Mouse (Mus musculus): Measurements from ENCODE around the gene Ppip5k1. TPM values are rescaled to one million over a fixed set of nuclear protein-coding genes. Genes with fewer than 3 reads are reported as not detected.
A peak's percentile ranks its signal among the peaks of the same experiment; 100 is the strongest.
"Not testable (repeated sequence)": the region's sequence is repeated elsewhere in the genome, so short reads cannot be mapped to it uniquely, and the experiment has no call there.

Gene Ppip5k1
- 10.1 and 11.6 TPM in 2 replicates for polyA plus RNA-seq (2014; fragmentation: Nextera tagmentation; extraction: Ambion mirVana)

DNA sequence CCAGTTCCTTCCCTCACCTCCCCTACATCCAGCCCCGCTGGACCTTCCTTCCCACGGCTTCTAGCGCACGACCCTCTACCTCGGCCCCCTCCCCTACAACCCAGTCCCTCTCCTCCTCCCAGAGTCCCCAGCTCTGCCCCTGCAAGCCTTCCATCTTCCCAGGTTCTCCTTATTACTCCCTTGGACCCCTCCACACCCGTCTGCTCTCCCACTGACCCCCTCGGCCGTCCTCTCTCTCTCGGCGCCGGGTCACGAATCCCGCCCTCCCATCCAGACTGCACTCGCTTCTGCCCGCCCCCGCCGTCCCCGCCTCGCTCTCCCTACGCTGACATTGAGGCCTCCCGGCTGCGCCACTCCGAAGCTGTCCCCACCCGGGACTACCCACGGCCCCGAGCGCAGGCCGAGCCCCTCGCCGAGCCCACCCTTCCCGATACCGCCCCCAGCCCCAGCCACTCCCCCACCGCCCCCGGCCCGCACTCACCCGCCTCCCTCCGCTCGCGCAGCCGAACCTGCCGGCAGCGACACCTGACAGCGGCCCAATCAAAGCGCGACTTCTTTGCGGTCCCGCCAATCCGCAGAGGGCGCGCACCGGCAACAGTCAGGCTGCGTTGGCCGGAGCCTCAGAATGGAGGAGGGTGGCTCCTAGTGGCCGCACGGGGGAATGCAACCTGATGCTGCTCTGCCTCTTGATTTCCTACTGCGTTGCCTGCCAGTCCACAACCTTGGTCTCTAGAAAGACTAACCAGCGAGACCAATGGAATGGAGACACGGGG is at the start of gene Ppip5k1:
Gene Ppip5k1 (minus strand): TSS at position 577 of the 773 bp plus-strand sequence.
- H3K4me1 ChIP-seq (ENCODE audit: control insufficient read depth, insufficient read depth, low read length) = peaks cover 5% of the 10 kb centered on the region
- WGBS = under 1% methylated on average over 52 of the region's 58 CpGs
- no peaks in the 10 kb centered on the region for H3K9me3 ChIP-seq (replicated peaks; ENCODE audit: control insufficient read depth, low read length)
- peak within 1 kb of the TSS; percentile 70 for H3K27ac ChIP-seq (ENCODE audit: low read depth, low read length)
- H3K36me3 ChIP-seq (ENCODE audit: control insufficient read depth, insufficient read depth, low read length) = no peaks in the 10 kb centered on the region
- H3K4me3 ChIP-seq (ENCODE audit: low read depth, low read length) = peak within 1 kb of the TSS; percentile 66
- H3K4me2 ChIP-seq (ENCODE audit: low read length) = peak within 1 kb of the TSS; percentile 81
- DNase-seq (ENCODE audit: low spot score) (peak; percentile 98), ATAC-seq (peak; percentile 99)
- H3K27me3 ChIP-seq (replicated peaks; ENCODE audit: control insufficient read depth, insufficient read depth, low read length) = peaks cover 13% of the 10 kb centered on the region
- peak within 1 kb of the TSS; percentile 78 for H3K9ac ChIP-seq (ENCODE audit: low read length)

GRCm38 (mm10) chr2:121403296-121403695 is 48.1 kb upstream of the Ppip5k1 start:
- no peak overlapping the region for H3K4me3 ChIP-seq (ENCODE audit: low read depth, low read length)
- H3K4me2 ChIP-seq (ENCODE audit: low read length) = no peak overlapping the region
- ATAC-seq (no peak), DNase-seq (ENCODE audit: low spot score) (no peak)
- no peaks in the 10 kb centered on the region for H3K27me3 ChIP-seq (replicated peaks; ENCODE audit: control insufficient read depth, insufficient read depth, low read length)
- no peaks in the 10 kb centered on the region for H3K9me3 ChIP-seq (replicated peaks; ENCODE audit: control insufficient read depth, low read length)
- H3K4me1 ChIP-seq (ENCODE audit: control insufficient read depth, insufficient read depth, low read length) = no peaks in the 10 kb centered on the region
- no peak overlapping the region for H3K9ac ChIP-seq (ENCODE audit: low read length)
- H3K27ac ChIP-seq (ENCODE audit: low read depth, low read length) = no peak overlapping the region
- H3K36me3 ChIP-seq (ENCODE audit: control insufficient read depth, insufficient read depth, low read length) = no peaks in the 10 kb centered on the region

DNA sequence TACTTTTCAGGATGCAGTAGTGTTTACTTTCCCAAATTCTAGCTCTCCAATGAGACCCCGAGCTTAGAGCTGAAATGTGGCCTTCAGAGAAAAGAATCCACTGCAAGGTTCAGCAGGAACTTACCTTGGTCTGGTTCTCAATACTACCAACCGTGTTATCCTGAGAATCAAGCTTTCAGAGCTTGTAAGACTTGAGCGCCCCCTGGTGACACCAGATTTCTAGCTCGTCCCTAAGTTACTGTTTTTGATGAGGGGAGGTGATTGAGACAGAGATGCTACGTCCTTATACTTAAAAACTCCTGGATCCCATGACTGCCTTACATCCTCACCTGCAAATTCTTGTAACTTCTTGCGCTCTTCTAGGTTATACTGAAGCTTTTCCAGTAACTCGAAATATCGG is 41.4 kb upstream of the Ppip5k1 start:
- WGBS = 13% methylated on average over 8 of the region's 8 CpGs
- Histone ChIP-seq H3K9me3 (replicated peaks; ENCODE audit: control insufficient read depth, low read length) (no peaks in the 10 kb centered on the region), H3K4me3 (ENCODE audit: low read depth, low read length) (no peak overlapping the region), H3K9ac (ENCODE audit: low read length) (no peak overlapping the region), H3K27me3 (replicated peaks; ENCODE audit: control insufficient read depth, insufficient read depth, low read length) (no peaks in the 10 kb centered on the region), H3K36me3 (ENCODE audit: control insufficient read depth, insufficient read depth, low read length) (no peaks in the 10 kb centered on the region), H3K4me1 (ENCODE audit: control insufficient read depth, insufficient read depth, low read length) (no peaks in the 10 kb centered on the region), H3K27ac (ENCODE audit: low read depth, low read length) (no peak overlapping the region), H3K4me2 (ENCODE audit: low read length) (no peak overlapping the region)
- DNase-seq (ENCODE audit: low spot score) (peak; percentile 95), ATAC-seq (no peak)

DNA sequence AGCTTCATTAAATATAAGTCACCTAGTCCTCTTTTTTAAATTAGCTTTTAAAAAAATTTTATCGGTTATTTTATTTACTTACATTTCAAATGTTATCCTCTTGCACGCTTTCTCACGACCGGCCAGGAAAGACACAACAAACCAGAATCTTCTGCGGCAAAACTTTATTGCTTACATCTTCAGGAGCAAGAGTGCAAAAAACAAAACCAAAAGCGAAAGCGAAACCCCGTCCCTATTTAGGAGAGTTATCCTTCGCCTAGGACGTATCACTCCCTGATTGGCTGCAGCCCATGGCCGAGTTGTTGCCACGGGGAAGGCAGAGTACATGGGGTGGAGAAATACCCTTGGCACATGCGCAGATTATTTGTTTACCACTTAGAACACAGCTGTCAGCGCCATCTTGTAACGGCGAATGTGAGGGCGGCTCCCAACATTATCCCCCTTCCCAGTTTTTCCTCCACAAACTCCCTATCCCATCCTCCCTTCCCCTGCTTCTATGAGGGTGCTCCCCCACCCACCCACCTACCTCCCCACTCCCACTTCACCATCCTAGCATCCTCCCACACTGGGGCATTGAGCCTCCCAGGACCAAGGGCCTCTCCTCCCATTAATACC is 31.9 kb upstream of the Ppip5k1 start, which contains the start of gene Strc:
Gene Strc (minus strand): TSS at position 208 of the 615 bp plus-strand sequence.
- H3K4me3 ChIP-seq (ENCODE audit: low read depth, low read length); H3K9ac ChIP-seq (ENCODE audit: low read length); DNase-seq (ENCODE audit: low spot score); H3K4me2 ChIP-seq (ENCODE audit: low read length); H3K36me3 ChIP-seq (ENCODE audit: control insufficient read depth, insufficient read depth, low read length); H3K27me3 ChIP-seq (replicated peaks; ENCODE audit: control insufficient read depth, insufficient read depth, low read length); H3K9me3 ChIP-seq (replicated peaks; ENCODE audit: control insufficient read depth, low read length); ATAC-seq; H3K4me1 ChIP-seq (ENCODE audit: control insufficient read depth, insufficient read depth, low read length); H3K27ac ChIP-seq (ENCODE audit: low read depth, low read length): not testable (repeated sequence)
- 92% methylated on average over 14 of the region's 17 CpGs for WGBS

DNA sequence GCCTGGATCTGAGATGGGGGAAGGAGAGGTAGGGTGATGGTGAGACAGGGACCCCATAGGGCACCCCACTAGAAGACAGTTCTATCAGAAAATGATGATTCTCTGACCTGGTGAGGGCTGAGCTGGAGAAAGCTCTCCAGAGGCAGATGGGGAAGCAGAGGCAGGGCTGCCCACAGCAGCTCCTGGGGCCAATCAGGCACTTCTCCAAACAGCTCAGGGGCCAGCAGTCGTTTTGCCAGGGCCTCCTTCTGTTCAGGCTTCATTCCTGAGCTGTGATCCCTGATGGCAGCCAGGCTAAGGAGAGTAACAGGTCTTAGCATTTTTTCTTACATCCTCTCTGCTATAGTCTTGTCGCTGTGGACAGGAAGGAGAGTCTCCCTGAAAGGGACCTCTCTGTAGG is 19.6 kb upstream of the Ppip5k1 start:
- WGBS = 66% methylated on average over 2 of the region's 2 CpGs
- Histone ChIP-seq H3K9me3 (replicated peaks; ENCODE audit: control insufficient read depth, low read length) (no peaks in the 10 kb centered on the region), H3K27me3 (replicated peaks; ENCODE audit: control insufficient read depth, insufficient read depth, low read length) (no peaks in the 10 kb centered on the region), H3K4me3 (ENCODE audit: low read depth, low read length) (no peak overlapping the region), H3K9ac (ENCODE audit: low read length) (no peak overlapping the region), H3K27ac (ENCODE audit: low read depth, low read length) (no peak overlapping the region), H3K36me3 (ENCODE audit: control insufficient read depth, insufficient read depth, low read length) (no peaks in the 10 kb centered on the region), H3K4me1 (ENCODE audit: control insufficient read depth, insufficient read depth, low read length) (no peaks in the 10 kb centered on the region), H3K4me2 (ENCODE audit: low read length) (no peak overlapping the region)
- no peak for ATAC-seq
- no peak for DNase-seq (ENCODE audit: low spot score)

- ATAC-seq = no peak
- H3K4me1 ChIP-seq (ENCODE audit: control insufficient read depth, insufficient read depth, low read length) = peaks cover 3% of the 10 kb centered on the region; the same call in 1 of the 2 replicates
- no peak overlapping the region for H3K4me2 ChIP-seq (ENCODE audit: low read length)
- no peaks in the 10 kb centered on the region for H3K27me3 ChIP-seq (replicated peaks; ENCODE audit: control insufficient read depth, insufficient read depth, low read length)
- no peaks in the 10 kb centered on the region for H3K9me3 ChIP-seq (replicated peaks; ENCODE audit: control insufficient read depth, low read length)
- WGBS = 63% methylated on average over 3 of the region's 3 CpGs
- no peak overlapping the region for H3K4me3 ChIP-seq (ENCODE audit: low read depth, low read length)
- no peak overlapping the region for H3K27ac ChIP-seq (ENCODE audit: low read depth, low read length)
- H3K36me3 ChIP-seq (ENCODE audit: control insufficient read depth, insufficient read depth, low read length) = no peaks in the 10 kb centered on the region
- no peak for DNase-seq (ENCODE audit: low spot score)
- H3K9ac ChIP-seq (ENCODE audit: low read length) = no peak overlapping the region
Observed at GRCm38 (mm10) chr2:121372266-121372665, 17.1 kb upstream of the Ppip5k1 start.

GRCm38 (mm10) chr2:121370921-121371320 is 15.7 kb upstream of the Ppip5k1 start:
- ATAC-seq (no peak), DNase-seq (ENCODE audit: low spot score) (no peak)
- Histone ChIP-seq H3K27ac (ENCODE audit: low read depth, low read length) (no peak overlapping the region), H3K27me3 (replicated peaks; ENCODE audit: control insufficient read depth, insufficient read depth, low read length) (no peaks in the 10 kb centered on the region), H3K4me1 (ENCODE audit: control insufficient read depth, insufficient read depth, low read length) (peaks cover 3% of the 10 kb centered on the region; the same call in 1 of the 2 replicates), H3K9ac (ENCODE audit: low read length) (no peak overlapping the region), H3K9me3 (replicated peaks; ENCODE audit: control insufficient read depth, low read length) (no peaks in the 10 kb centered on the region), H3K36me3 (ENCODE audit: control insufficient read depth, insufficient read depth, low read length) (no peaks in the 10 kb centered on the region), H3K4me3 (ENCODE audit: low read depth, low read length) (no peak overlapping the region), H3K4me2 (ENCODE audit: low read length) (no peak overlapping the region)
- WGBS = 85% methylated on average over 5 of the region's 5 CpGs

GRCm38 (mm10) chr2:121368831-121369230 is 13.6 kb upstream of the Ppip5k1 start:
- DNase-seq (ENCODE audit: low spot score) (peak; percentile 38), ATAC-seq (no peak)
- no peak overlapping the region for H3K9ac ChIP-seq (ENCODE audit: low read length)
- no peaks in the 10 kb centered on the region for H3K27me3 ChIP-seq (replicated peaks; ENCODE audit: control insufficient read depth, insufficient read depth, low read length)
- WGBS = 67% methylated on average over 2 of the region's 2 CpGs
- H3K4me3 ChIP-seq (ENCODE audit: low read depth, low read length) = no peak overlapping the region
- H3K9me3 ChIP-seq (replicated peaks; ENCODE audit: control insufficient read depth, low read length) = no peaks in the 10 kb centered on the region
- no peak overlapping the region for H3K4me2 ChIP-seq (ENCODE audit: low read length)
- peaks cover 3% of the 10 kb centered on the region; the same call in 1 of the 2 replicates for H3K4me1 ChIP-seq (ENCODE audit: control insufficient read depth, insufficient read depth, low read length)
- H3K27ac ChIP-seq (ENCODE audit: low read depth, low read length) = no peak overlapping the region
- H3K36me3 ChIP-seq (ENCODE audit: control insufficient read depth, insufficient read depth, low read length) = no peaks in the 10 kb centered on the region

GRCm38 (mm10) chr2:121363656-121364055 is 8.5 kb upstream of the Ppip5k1 start:
- WGBS = 79% methylated on average over 3 of the region's 3 CpGs
- Histone ChIP-seq H3K27ac (ENCODE audit: low read depth, low read length) (no peak overlapping the region), H3K27me3 (replicated peaks; ENCODE audit: control insufficient read depth, insufficient read depth, low read length) (peaks cover 5% of the 10 kb centered on the region; the same call in 1 of the 2 replicates), H3K4me3 (ENCODE audit: low read depth, low read length) (no peak overlapping the region), H3K9me3 (replicated peaks; ENCODE audit: control insufficient read depth, low read length) (no peaks in the 10 kb centered on the region), H3K9ac (ENCODE audit: low read length) (no peak overlapping the region), H3K36me3 (ENCODE audit: control insufficient read depth, insufficient read depth, low read length) (no peaks in the 10 kb centered on the region), H3K4me1 (ENCODE audit: control insufficient read depth, insufficient read depth, low read length) (peaks cover 3% of the 10 kb centered on the region; the same call in 1 of the 2 replicates), H3K4me2 (ENCODE audit: low read length) (no peak overlapping the region)
- DNase-seq (ENCODE audit: low spot score) (no peak), ATAC-seq (no peak)

Measured in forebrain, embryonic 14.5 days (tissue).